Mouse (Mus musculus) C2C12 (cell line): ENCODE measurements around the gene Sox8. TPM values are rescaled to one million over a fixed set of nuclear protein-coding genes. Genes with fewer than 3 reads are reported as not detected.

ENCODE experiments used
- H3K27me3 ChIP-seq: one replicate; pipeline ENCODE4 v1.6.1; 2011; ENCODE audit not compliant: control insufficient read depth, insufficient read depth, insufficient read length
- H3K36me3 ChIP-seq: one replicate; pipeline ENCODE4 v1.6.1; 2011; ENCODE audit not compliant: control insufficient read depth, insufficient read depth
- H3K4me3 ChIP-seq: one replicate; pipeline ENCODE4 v1.5.1; 2011; ENCODE audit warnings: mild to moderate bottlenecking, control low read depth; ENCODE audit not compliant: poor library complexity, insufficient read depth, severe bottlenecking
- H3K79me2 ChIP-seq: one replicate; pipeline ENCODE4 v1.6.1; 2011; ENCODE audit not compliant: control insufficient read depth, insufficient read depth
- H3K79me3 ChIP-seq: one replicate; pipeline ENCODE4 v1.6.1; 2011; ENCODE audit warnings: low read depth, control low read depth
- H3ac ChIP-seq: one replicate; pipeline ENCODE3; 2011; ENCODE audit warnings: low read depth; ENCODE audit not compliant: control insufficient read depth, insufficient read length
- CEBPB ChIP-seq: IDR thresholded peaks from one replicate; pipeline ENCODE4 v1.6.1; 2011; ENCODE audit warnings: low read depth, mild to moderate bottlenecking, control low read depth, moderate library complexity
- CTCF ChIP-seq: IDR thresholded peaks from one replicate; pipeline ENCODE4 v1.5.1; 2011; ENCODE audit not compliant: control insufficient read depth, insufficient read depth, insufficient read length
- FOSL1 ChIP-seq: IDR thresholded peaks from one replicate; pipeline ENCODE4 v1.8.0; 2011; ENCODE audit warnings: mild to moderate bottlenecking, low read length; ENCODE audit not compliant: poor library complexity, insufficient read depth, severe bottlenecking
- MAX ChIP-seq: IDR thresholded peaks from one replicate; pipeline ENCODE4 v1.6.1; 2011; ENCODE audit warnings: mild to moderate bottlenecking, control low read depth
- MYOD1 ChIP-seq: IDR thresholded peaks from one replicate; pipeline ENCODE4 v1.6.1; 2011; ENCODE audit warnings: low read depth; ENCODE audit not compliant: control insufficient read depth, insufficient read length
- MYOG ChIP-seq: IDR thresholded peaks from one replicate; pipeline ENCODE4 v1.6.1; 2011; ENCODE audit not compliant: control insufficient read depth, insufficient read length; ENCODE audit errors: extremely low read depth
- USF1 ChIP-seq: IDR thresholded peaks from one replicate; pipeline ENCODE4 v1.6.1; 2011; ENCODE audit warnings: low read depth, mild to moderate bottlenecking, control low read depth, moderate library complexity
- polyA plus RNA-seq: library from polyadenylated mRNA; unstranded; fragments of >200 nt; fragmentation: generic; extraction: Trizol; gene quantifications from one replicate; pipeline ENCODE4 v1.2.1, GENCODE M21; 2012; ENCODE audit warnings: missing spikeins

Gene Sox8
- polyA plus RNA-seq, 1 experiment, result 0.99 TPM

DNA sequence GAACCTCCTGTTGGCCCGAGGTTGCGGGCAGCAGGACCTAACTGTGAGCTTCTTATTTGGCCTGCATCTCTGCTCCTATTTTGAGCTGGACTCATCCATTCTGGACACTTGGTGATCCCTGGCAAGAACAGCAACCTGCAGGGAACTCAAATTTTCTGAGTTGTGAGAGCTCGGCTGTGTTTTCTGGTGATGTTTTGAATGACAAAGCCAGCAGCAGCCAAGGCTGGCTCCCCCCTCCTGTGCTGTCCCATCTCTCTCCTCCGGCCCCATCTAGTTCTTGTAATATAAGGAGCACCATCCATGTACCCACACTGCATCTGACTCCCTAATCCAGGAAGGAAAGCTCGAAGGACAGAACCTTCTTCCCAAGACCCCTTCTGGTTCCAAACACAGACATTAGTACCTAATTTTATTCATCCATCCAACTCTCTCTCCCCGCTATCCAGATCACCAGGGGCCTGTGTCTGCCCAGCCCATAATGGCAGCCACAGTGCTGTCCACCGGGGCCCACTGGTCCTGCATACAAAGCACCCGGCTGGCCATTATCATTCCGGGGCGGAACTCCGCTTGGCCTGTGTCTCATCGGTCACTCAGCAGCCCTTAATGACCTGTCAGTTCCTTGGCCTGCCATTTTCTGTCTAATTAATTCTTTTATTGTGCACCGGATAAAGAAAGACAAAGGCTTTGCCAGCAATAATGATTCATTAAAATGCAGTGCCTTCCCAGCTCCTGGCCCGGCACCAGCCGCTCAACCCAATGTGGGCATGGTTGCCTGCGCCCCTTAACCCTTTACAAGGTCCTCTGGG, 9.1 kb downstream of the Sox8 start:
- H3K79me2 ChIP-seq, result no peaks in the 10 kb centered on the region
- no peak for TF ChIP-seq MYOD1
- TF ChIP-seq USF1, result no peak
- no peak for TF ChIP-seq CTCF
- no peak for TF ChIP-seq FOSL1
- TF ChIP-seq MAX, result no peak
- no peak for TF ChIP-seq MYOG
- no peak for TF ChIP-seq CEBPB
- no peak overlapping the region for H3K4me3 ChIP-seq
- H3ac ChIP-seq, result no peak overlapping the region
- H3K79me3 ChIP-seq, result no peaks in the 10 kb centered on the region
- peaks cover 3% of the 10 kb centered on the region for H3K27me3 ChIP-seq
- no peaks in the 10 kb centered on the region for H3K36me3 ChIP-seq

DNA sequence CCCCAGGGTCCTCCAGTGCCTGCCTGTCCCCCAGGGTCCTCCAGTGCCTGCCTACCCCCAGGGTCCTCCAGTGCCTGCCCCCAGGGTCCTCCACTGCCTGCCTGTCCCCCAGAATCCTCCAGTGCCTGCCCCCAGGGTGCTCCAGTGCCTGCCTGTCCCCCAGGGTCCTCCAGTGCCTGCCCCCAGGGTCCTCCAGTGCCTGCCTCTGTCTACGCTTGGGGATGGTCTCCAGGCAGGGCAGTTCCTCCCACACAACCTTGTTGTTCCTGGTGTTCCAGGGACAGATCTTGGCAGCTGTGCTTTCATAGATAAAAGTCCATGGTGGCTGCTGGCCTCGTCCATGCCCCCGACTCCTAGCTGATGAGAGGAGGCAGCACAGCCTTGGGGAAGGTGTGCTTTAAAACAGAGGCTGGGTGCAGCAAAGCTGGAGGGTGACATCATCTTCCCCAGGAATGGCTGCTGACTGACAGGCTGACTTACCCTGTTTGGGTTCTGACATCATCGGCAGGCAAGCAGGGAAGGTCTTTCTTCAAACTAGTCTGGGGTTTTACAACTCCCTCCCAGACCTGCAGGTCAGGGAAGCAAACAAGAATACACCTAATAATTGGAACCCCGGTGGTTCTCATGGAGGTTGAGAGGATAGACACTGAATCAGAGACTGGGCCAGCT, 9.8 kb downstream of the Sox8 start:
- no peak for TF ChIP-seq MAX
- TF ChIP-seq USF1, result no peak
- TF ChIP-seq MYOG, result no peak
- TF ChIP-seq CEBPB, result no peak
- no peak for TF ChIP-seq CTCF
- no peak for TF ChIP-seq MYOD1
- TF ChIP-seq FOSL1, result no peak
- peaks cover 3% of the 10 kb centered on the region for H3K27me3 ChIP-seq
- H3K79me3 ChIP-seq, result no peaks in the 10 kb centered on the region
- no peak overlapping the region for H3ac ChIP-seq
- no peaks in the 10 kb centered on the region for H3K36me3 ChIP-seq
- H3K4me3 ChIP-seq, result no peak overlapping the region
- H3K79me2 ChIP-seq, result no peaks in the 10 kb centered on the region

DNA sequence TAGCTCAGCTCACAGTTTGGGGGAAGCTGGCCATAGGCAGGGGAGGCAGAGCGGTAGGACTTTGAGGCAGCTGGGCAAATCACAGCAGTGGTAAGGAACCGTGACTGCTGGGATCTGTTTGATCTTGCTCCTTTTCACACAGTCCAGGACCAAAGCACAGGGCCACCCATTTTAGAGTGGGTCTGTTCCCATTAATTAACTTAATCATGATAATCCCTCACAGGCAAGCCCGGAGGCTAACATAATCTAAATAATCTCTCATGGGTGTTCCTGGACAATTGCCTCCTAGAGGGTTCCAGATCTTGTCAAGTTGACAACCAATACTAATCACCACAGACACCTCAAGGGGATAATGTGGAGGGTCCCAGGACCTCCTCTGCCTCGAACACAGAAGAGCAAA, 10.9 kb downstream of the Sox8 start:
- H3K27me3 ChIP-seq, result peaks cover 3% of the 10 kb centered on the region
- H3K4me3 ChIP-seq, result no peak overlapping the region
- H3K79me3 ChIP-seq, result no peaks in the 10 kb centered on the region
- no peaks in the 10 kb centered on the region for H3K36me3 ChIP-seq
- no peaks in the 10 kb centered on the region for H3K79me2 ChIP-seq
- H3ac ChIP-seq, result no peak overlapping the region
- no peak for TF ChIP-seq MYOG
- no peak for TF ChIP-seq MAX
- no peak for TF ChIP-seq FOSL1
- TF ChIP-seq MYOD1, result no peak
- no peak for TF ChIP-seq CEBPB
- TF ChIP-seq USF1, result no peak
- no peak for TF ChIP-seq CTCF

DNA sequence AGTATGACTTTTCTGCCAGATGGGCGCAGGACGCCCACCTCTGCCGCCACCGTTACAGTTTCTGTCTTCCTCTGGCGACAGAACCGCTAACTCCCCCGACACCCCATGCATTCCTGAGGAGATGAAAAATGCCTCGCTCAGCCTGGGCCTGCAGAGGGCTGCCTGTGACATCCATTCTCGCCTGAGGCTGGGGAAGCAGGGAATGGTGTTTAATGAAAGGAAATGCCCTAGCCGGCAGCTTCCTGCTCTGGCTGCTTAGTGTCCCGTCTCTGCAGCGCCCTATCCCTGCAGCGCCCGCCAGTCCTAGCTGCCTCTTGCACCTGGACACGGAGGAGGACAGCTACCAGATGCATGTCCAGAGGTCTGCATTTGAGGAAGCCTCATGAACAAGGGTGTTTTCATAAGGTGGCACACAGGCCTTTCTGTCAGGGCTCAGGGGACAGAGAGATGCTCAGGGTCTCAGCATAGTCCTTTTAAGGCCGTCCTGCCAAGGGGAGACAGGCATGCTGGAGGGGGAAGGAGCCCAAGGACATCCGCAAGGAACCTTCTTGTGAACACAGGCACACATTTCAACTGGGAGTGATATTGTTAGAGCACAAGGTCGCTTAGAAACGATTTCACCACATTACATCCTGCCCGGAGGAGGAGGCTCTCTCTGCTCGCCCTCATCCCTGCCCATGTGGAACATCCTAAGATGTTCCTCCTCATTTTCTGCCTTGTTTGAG, 13.7 kb downstream of the Sox8 start:
- Histone ChIP-seq H3K79me3 (no peaks in the 10 kb centered on the region), H3K27me3 (peaks cover 3% of the 10 kb centered on the region), H3K79me2 (no peaks in the 10 kb centered on the region), H3ac (no peak overlapping the region), H3K4me3 (no peak overlapping the region), H3K36me3 (no peaks in the 10 kb centered on the region)
- TF ChIP-seq MAX, result no peak
- TF ChIP-seq MYOG, result no peak
- TF ChIP-seq CTCF, result no peak
- no peak for TF ChIP-seq MYOD1
- no peak for TF ChIP-seq USF1
- no peak for TF ChIP-seq FOSL1
- TF ChIP-seq CEBPB, result no peak
